Comparison of ENCODE assay signal across 8 mouse cellular contexts in genomic region chr10:9675550-9676417, GRCm38 (mm10). TPM values are rescaled to one million over a fixed set of nuclear protein-coding genes. Genes with fewer than 3 reads are reported as not detected.
DNase-seq lines count a peak whose midpoint lies in the region; ATAC-seq and TF ChIP-seq lines count a peak whose summit lies in the region.

No protein-coding gene starts in this region.

- peak overlapping the region; percentile 80 for H3K27ac ChIP-seq in embryonic facial prominence, embryonic 10.5 days (replicated peaks)
- H3K27ac ChIP-seq in heart, embryonic 15.5 days = peak overlapping the region; percentile 59; the same call in 1 of the 2 replicates
- H3K27ac ChIP-seq in limb, embryonic 15.5 days = no peak overlapping the region
- H3K27ac ChIP-seq in neural tube, embryonic 14.5 days (ENCODE audit: low read depth, low read length) = peak overlapping the region; percentile 67

- DNase-seq in lung, adult 2 months = no peak
- no peak for DNase-seq in lung, adult 18-20 months
- DNase-seq in embryonic facial prominence, embryonic 10.5 days (ENCODE audit: low spot score) = peak; percentile 44
- no peak for DNase-seq in spleen, adult 12 weeks (ENCODE audit: low spot score)
- DNase-seq in spleen, postnatal 36 days (ENCODE audit: low spot score in 2 of 2) = no peak

- H3K4me1 ChIP-seq in lung, adult 2 months (ENCODE audit: control insufficient read depth, insufficient read depth, low read length) = 0 out of 2 replicates have a peak, but pooled peaks cover 2% of the 10 kb centered on the region
- H3K4me1 ChIP-seq in embryonic facial prominence, embryonic 10.5 days = peaks cover 39% of the 10 kb centered on the region
- peaks cover 17% of the 10 kb centered on the region for H3K4me1 ChIP-seq in heart, embryonic 15.5 days (replicated peaks)
- H3K4me1 ChIP-seq in limb, embryonic 15.5 days = peaks cover 22% of the 10 kb centered on the region
- peaks cover 4% of the 10 kb centered on the region; the same call in 1 of the 2 replicates for H3K4me1 ChIP-seq in neural tube, embryonic 14.5 days (ENCODE audit: control insufficient read depth, insufficient read depth, low read length)

- no peak for TF ChIP-seq CTCF in lung, adult 2 months (IDR thresholded peaks at IDR 0.05; ENCODE audit: insufficient read depth, low read length)

- H3K36me3 ChIP-seq in embryonic facial prominence, embryonic 10.5 days (replicated peaks) = no peaks in the 10 kb centered on the region
- no peaks in the 10 kb centered on the region for H3K36me3 ChIP-seq in heart, embryonic 15.5 days
- H3K36me3 ChIP-seq in limb, embryonic 15.5 days = no peaks in the 10 kb centered on the region
- no peaks in the 10 kb centered on the region for H3K36me3 ChIP-seq in neural tube, embryonic 14.5 days (ENCODE audit: control insufficient read depth, insufficient read depth, low read length)

- peak overlapping the region; percentile 97 for H3K4me2 ChIP-seq in heart, embryonic 15.5 days
- H3K4me2 ChIP-seq in limb, embryonic 15.5 days = peak overlapping the region; percentile 95
- H3K4me2 ChIP-seq in neural tube, embryonic 14.5 days (ENCODE audit: low read depth, low read length) = peak overlapping the region; percentile 94

- peaks cover 59% of the 10 kb centered on the region for H3K27me3 ChIP-seq in embryonic facial prominence, embryonic 10.5 days (replicated peaks; ENCODE audit: low read depth, poor library complexity, severe bottlenecking)
- peaks cover 8% of the 10 kb centered on the region; the same call in 1 of the 2 replicates for H3K27me3 ChIP-seq in heart, embryonic 15.5 days
- H3K27me3 ChIP-seq in limb, embryonic 15.5 days = no peaks in the 10 kb centered on the region; the same call in 1 of the 2 replicates
- H3K27me3 ChIP-seq in neural tube, embryonic 14.5 days (ENCODE audit: control insufficient read depth, insufficient read depth, low read length) = peaks cover 9% of the 10 kb centered on the region

- H3K9me3 ChIP-seq in embryonic facial prominence, embryonic 10.5 days = no peaks in the 10 kb centered on the region
- no peaks in the 10 kb centered on the region for H3K9me3 ChIP-seq in heart, embryonic 15.5 days (replicated peaks)
- H3K9me3 ChIP-seq in limb, embryonic 15.5 days = no peaks in the 10 kb centered on the region
- H3K9me3 ChIP-seq in neural tube, embryonic 14.5 days (ENCODE audit: control insufficient read depth, low read length) = no peaks in the 10 kb centered on the region

- TF ChIP-seq POLR2A in lung, adult 2 months (IDR thresholded peaks at IDR 0.05; ENCODE audit: borderline replicate concordance, extremely low read depth, low read depth, low read length) = no peak

- H3K9ac ChIP-seq in heart, embryonic 15.5 days = peak overlapping the region; percentile 56
- peak overlapping the region; percentile 64; the same call in 1 of the 2 replicates for H3K9ac ChIP-seq in limb, embryonic 15.5 days
- peak overlapping the region; percentile 65 for H3K9ac ChIP-seq in neural tube, embryonic 14.5 days (replicated peaks; ENCODE audit: low read depth, low read length)

- peak overlapping the region; percentile 84 for H3K4me3 ChIP-seq in lung, adult 2 months (replicated peaks; ENCODE audit: extremely low read depth, low read depth, low read length)
- peak overlapping the region; percentile 79 for H3K4me3 ChIP-seq in embryonic facial prominence, embryonic 10.5 days
- peak overlapping the region; percentile 69 for H3K4me3 ChIP-seq in heart, embryonic 15.5 days
- peak overlapping the region; percentile 57 for H3K4me3 ChIP-seq in limb, embryonic 15.5 days
- peak overlapping the region; percentile 61 for H3K4me3 ChIP-seq in neural tube, embryonic 14.5 days (ENCODE audit: low read depth, low read length)

- 17% methylated on average over 36 of the region's 36 CpGs for whole genome bisulfite sequencing in lung, adult 2 months
- WGBS in embryonic facial prominence, embryonic 10.5 days = 1% methylated on average over 36 of the region's 36 CpGs
- 6% methylated on average over 36 of the region's 36 CpGs for WGBS in heart, embryonic 15.5 days
- 5% methylated on average over 36 of the region's 36 CpGs for WGBS in limb, embryonic 15.5 days
- 2% methylated on average over 36 of the region's 36 CpGs for WGBS in neural tube, embryonic 14.5 days

- peak; percentile 41; the same call in 1 of the 2 replicates for ATAC-seq in heart, embryonic 15.5 days (replicated peaks; ENCODE audit: insufficient number of reproducible peaks, insufficient read depth, low FRiP score, low read depth)
- ATAC-seq in limb, embryonic 15.5 days (ENCODE audit: insufficient number of reproducible peaks, low FRiP score, low TSS enrichment, low read depth) = no peak
- peak; percentile 52 for ATAC-seq in neural tube, embryonic 14.5 days (ENCODE audit: low read depth)

RNA-seq across cellular contexts. Expression of gene Samd5, which starts 0.8 kb away (rescaled TPM):
- 3.2 and 3.4 TPM in 2 replicates for polyA plus RNA-seq in lung, adult 2 months (2012; rRNA removed)
- 4.2 and 4.3 TPM in 2 replicates for polyA plus RNA-seq in embryonic facial prominence, embryonic 10.5 days (2016; fragmentation: Nextera tagmentation; extraction: Ambion mirVana)
- polyA plus RNA-seq in heart, embryonic 15.5 days (2015; fragmentation: Nextera tagmentation; extraction: Ambion mirVana) = 2.7 and 3.5 TPM in 2 replicates
- polyA plus RNA-seq in limb, embryonic 15.5 days (2015; fragmentation: Nextera tagmentation; extraction: Ambion mirVana) = 8.9 and 9.1 TPM in 2 replicates
- 6.1 and 6.7 TPM in 2 replicates for polyA plus RNA-seq in neural tube, embryonic 14.5 days (2014; fragmentation: Nextera tagmentation; extraction: Ambion mirVana)
